Mouse (Mus musculus): Measurements from ENCODE around the gene Thada. TPM values are rescaled to one million over a fixed set of nuclear protein-coding genes. Genes with fewer than 3 reads are reported as not detected.

The Thada gene
- total and polyA plus RNA-seq, 3 experiments = 17.3 to 26.7 (median 22.2) TPM

- peaks cover 14 to 81% of the 10 kb centered on the region in 2 experiments for H3K36me3 ChIP-seq (replicated peaks in 1 of 2; ENCODE audit: control insufficient read depth in 1 of 2, insufficient read depth in 1 of 2, low read length in 1 of 2)
- in situ Hi-C loops (cut with MboI; ENCODE audit: low pct_ligation_motif_present, low pct_unique_long_range_greater_than_20kb, low sequenced_read_pairs) = no loop called here
- H3K9me3 ChIP-seq (replicated peaks; ENCODE audit: low read length) = no peaks in the 10 kb centered on the region
These were observed 258.4 kb downstream of the Thada start for GRCm38 (mm10) chr17:84207611-84208010.

GRCm38 (mm10) chr17:84206239-84206638 is 259.8 kb downstream of the Thada start:
- TF ChIP-seq IRF4 (IDR thresholded peaks at IDR 0.05; ENCODE audit: low read depth, low read length) (no peak), KAT2A (IDR thresholded peaks at IDR 0.05; ENCODE audit: insufficient replicate concordance, low read length) (no peak), POLR2AphosphoS2 (IDR thresholded peaks at IDR 0.05; ENCODE audit: low read depth, low read length) (no peak), EP300 (IDR thresholded peaks at IDR 0.05; ENCODE audit: low read length) (no peak), RCOR1 (conservative IDR thresholded peaks at IDR 0.05; ENCODE audit: low read depth, low read length) (no peak), CTCF (conservative IDR thresholded peaks at IDR 0.05 in 1 of 2, IDR thresholded peaks at IDR 0.05 in 1 of 2; ENCODE audit: low read depth in 2 of 2, low read length in 2 of 2) (no peak), MAZ (IDR thresholded peaks at IDR 0.05; ENCODE audit: low read depth, low read length) (no peak), RAD21 (IDR thresholded peaks at IDR 0.05; ENCODE audit: low read depth, low read length) (no peak), ZKSCAN1 (IDR thresholded peaks at IDR 0.05; ENCODE audit: borderline replicate concordance, low read depth, low read length) (no peak), ZMIZ1 (IDR thresholded peaks at IDR 0.05; ENCODE audit: low read depth, low read length) (no peak), USF2 (conservative IDR thresholded peaks at IDR 0.05; ENCODE audit: low read depth, low read length) (no peak), SMC3 (IDR thresholded peaks at IDR 0.05; ENCODE audit: low read depth, low read length) (no peak), CHD1 (IDR thresholded peaks at IDR 0.05; ENCODE audit: low read depth, low read length) (no peak), UBTF (IDR thresholded peaks at IDR 0.05; ENCODE audit: low read depth, low read length) (no peak), MXI1 (IDR thresholded peaks at IDR 0.05; ENCODE audit: low read depth, low read length) (no peak), SIN3A (IDR thresholded peaks at IDR 0.05; ENCODE audit: low read length) (no peak)
- Histone ChIP-seq H3K36me3 (replicated peaks in 1 of 2; ENCODE audit: control insufficient read depth in 1 of 2, insufficient read depth in 1 of 2, low read length in 1 of 2) (peaks cover 15 to 70% of the 10 kb centered on the region in 2 experiments), H3K27ac (ENCODE audit: insufficient read depth, low read depth) (no peak overlapping the region), H3K4me3 (replicated peaks in 1 of 3; ENCODE audit: low read depth in 2 of 3, low read length in 2 of 3, poor library complexity in 1 of 3) (no peak overlapping the region), H3K79me2 (replicated peaks; ENCODE audit: control insufficient read depth, extremely low read depth, insufficient read depth, poor library complexity, severe bottlenecking) (no peaks in the 10 kb centered on the region), H3K27me3 (replicated peaks) (no peaks in the 10 kb centered on the region), H3K4me2 (ENCODE audit: insufficient read depth, low read depth, poor library complexity, severe bottlenecking) (no peak overlapping the region), H3K4me1 (ENCODE audit: control insufficient read depth in 1 of 2, insufficient read depth in 2 of 2) (peaks cover 0 to 23% of the 10 kb centered on the region in 2 experiments; a peak in 2 of 4 replicates), H3K9ac (ENCODE audit: insufficient read depth, low read depth) (no peak overlapping the region), H3K9me3 (replicated peaks; ENCODE audit: low read length) (no peaks in the 10 kb centered on the region)
- DNase-seq (ENCODE audit: extremely low read depth) = no peak
- in situ Hi-C loops (cut with MboI; ENCODE audit: low pct_ligation_motif_present, low pct_unique_long_range_greater_than_20kb, low sequenced_read_pairs) = no loop called here
- dilution Hi-C loops (cut with MboI; ENCODE audit: extremely low pct_ligation_motif_present, extremely low pct_unique_long_range_greater_than_20kb, low sequenced_read_pairs) = no loop called here

More at GRCm38 (mm10) chr17:84207611-84208010, 258.4 kb downstream of the Thada start:
- no peak overlapping the region for H3K4me2 ChIP-seq (ENCODE audit: insufficient read depth, low read depth, poor library complexity, severe bottlenecking)
- dilution Hi-C loops (cut with MboI; ENCODE audit: extremely low pct_ligation_motif_present, extremely low pct_unique_long_range_greater_than_20kb, low sequenced_read_pairs) = no loop called here
- DNase-seq (ENCODE audit: extremely low read depth) = no peak
- no peaks in the 10 kb centered on the region for H3K27me3 ChIP-seq (replicated peaks)
- H3K4me3 ChIP-seq (replicated peaks in 1 of 3; ENCODE audit: low read depth in 2 of 3, low read length in 2 of 3, poor library complexity in 1 of 3) = no peak overlapping the region
- peaks cover 0 to 23% of the 10 kb centered on the region in 2 experiments; a peak in 2 of 4 replicates for H3K4me1 ChIP-seq (ENCODE audit: control insufficient read depth in 1 of 2, insufficient read depth in 2 of 2)
- H3K79me2 ChIP-seq (replicated peaks; ENCODE audit: control insufficient read depth, extremely low read depth, insufficient read depth, poor library complexity, severe bottlenecking) = no peaks in the 10 kb centered on the region
- H3K27ac ChIP-seq (ENCODE audit: insufficient read depth, low read depth) = no peak overlapping the region
- no peak overlapping the region for H3K9ac ChIP-seq (ENCODE audit: insufficient read depth, low read depth)
- TF ChIP-seq TCF12 (IDR thresholded peaks at IDR 0.05; ENCODE audit: low read depth, low read length) (no peak), E2F4 (IDR thresholded peaks at IDR 0.05; ENCODE audit: insufficient replicate concordance, low read depth, low read length) (no peak), NELFE (IDR thresholded peaks at IDR 0.05; ENCODE audit: low read depth, low read length) (no peak), HCFC1 (IDR thresholded peaks at IDR 0.05; ENCODE audit: low read depth, low read length) (no peak), KAT2A (IDR thresholded peaks at IDR 0.05; ENCODE audit: insufficient replicate concordance, low read length) (no peak), JUND (conservative IDR thresholded peaks at IDR 0.05; ENCODE audit: low read depth, low read length) (no peak)

Measured in CH12.LX (cell line).